Mouse (Mus musculus) MEL (cell line): Measurements from ENCODE around the gene Card9.

ENCODE experiments used
- CTCF ChIP-seq, 3 experiments: IDR thresholded peaks in 2 of 3; conservative IDR thresholded peaks in 1 of 3; 2 replicates each; pipeline ENCODE4 v1.5.1; 2011 to 2012; ENCODE audit warnings: low read length in 3 of 3, low read depth in 2 of 3, mild to moderate bottlenecking in 2 of 3, improper control_type of control experiment in 1 of 3, inconsistent platforms in 1 of 3, mixed read lengths in 1 of 3, moderate library complexity in 1 of 3; ENCODE audit not compliant: control insufficient read depth in 1 of 3, insufficient read depth in 1 of 3, poor library complexity in 1 of 3, severe bottlenecking in 1 of 3
- HCFC1 ChIP-seq: IDR thresholded peaks from 2 replicates; pipeline ENCODE4 v1.6.1; 2012; ENCODE audit warnings: low read depth, mild to moderate bottlenecking, inconsistent platforms, low read length, improper control_type of control experiment, moderate library complexity
- JUND ChIP-seq: IDR thresholded peaks from 2 replicates; pipeline ENCODE4 v1.6.1; 2011; ENCODE audit warnings: low read depth, mild to moderate bottlenecking, improper control_type of control experiment, low read length
- MAX ChIP-seq: IDR thresholded peaks from 2 replicates; pipeline ENCODE4 v1.6.1; 2011; ENCODE audit warnings: low read length, improper control_type of control experiment
- MEF2A ChIP-seq: IDR thresholded peaks from 2 replicates; pipeline ENCODE4 v1.6.1; 2014; ENCODE audit warnings: low read depth, mild to moderate bottlenecking, inconsistent platforms, low read length, improper control_type of control experiment; ENCODE audit not compliant: poor library complexity, insufficient replicate concordance, severe bottlenecking; ENCODE audit errors: extremely low read depth
- NRF1 ChIP-seq: IDR thresholded peaks from 2 replicates; pipeline ENCODE4 v1.6.1; 2014; ENCODE audit warnings: low read depth, mild to moderate bottlenecking, inconsistent platforms, low read length, improper control_type of control experiment, moderate library complexity; ENCODE audit not compliant: poor library complexity, insufficient read depth, severe bottlenecking
- POLR2A ChIP-seq, 2 experiments: IDR thresholded peaks; 2 replicates each; pipeline ENCODE4 v1.6.1; 2011 to 2012; ENCODE audit warnings: low read length in 2 of 2, mild to moderate bottlenecking in 2 of 2, control low read depth in 1 of 2, improper control_type of control experiment in 1 of 2, low read depth in 1 of 2, moderate library complexity in 1 of 2; ENCODE audit not compliant: control insufficient read depth in 1 of 2, insufficient read depth in 1 of 2, poor library complexity in 1 of 2
- POLR2AphosphoS2 ChIP-seq: IDR thresholded peaks from 2 replicates; pipeline ENCODE4 v1.6.1; 2011; ENCODE audit warnings: low read length, improper control_type of control experiment
- POLR2AphosphoS5 ChIP-seq: IDR thresholded peaks from 2 replicates; pipeline ENCODE4 v1.6.1; 2012; ENCODE audit warnings: low read depth, borderline replicate concordance, mild to moderate bottlenecking, inconsistent platforms, low read length, moderate library complexity, mixed read lengths
- USF1 ChIP-seq: IDR thresholded peaks from 2 replicates; pipeline ENCODE4 v1.6.1; 2014; ENCODE audit warnings: low read depth, mild to moderate bottlenecking, inconsistent platforms, low read length, improper control_type of control experiment, moderate library complexity
- ZKSCAN1 ChIP-seq: IDR thresholded peaks from 2 replicates; pipeline ENCODE4 v1.6.1; 2012; ENCODE audit warnings: low read depth, mild to moderate bottlenecking, inconsistent platforms, low read length, improper control_type of control experiment, moderate library complexity

DNA sequence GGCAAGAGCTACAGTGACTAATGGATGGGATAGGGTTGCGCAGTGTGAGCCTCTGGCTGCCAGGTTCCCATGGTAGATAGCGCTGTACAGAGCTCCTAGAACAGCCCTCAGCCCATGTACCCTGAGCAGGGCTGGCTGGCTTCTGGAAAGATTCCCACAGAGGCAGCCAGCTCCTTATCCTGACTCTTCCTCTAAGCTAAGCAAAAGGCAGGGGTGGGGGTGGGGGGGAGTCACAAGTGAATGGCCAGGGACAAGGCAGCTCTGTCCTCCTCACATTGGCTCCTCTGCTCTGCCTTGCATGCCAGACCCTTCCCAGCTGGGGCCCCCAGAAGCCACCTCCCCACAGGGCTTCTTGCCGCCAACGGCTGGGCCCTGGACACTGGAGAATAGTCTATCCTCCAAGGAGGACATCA is 30.7 kb downstream of the Card9 start:
- TF ChIP-seq MAX (no peak), ZKSCAN1 (no peak), HCFC1 (no peak), JUND (no peak), POLR2A (IDR thresholded peaks at IDR 0.05; ENCODE audit: control insufficient read depth in 1 of 2, insufficient read depth in 1 of 2, low read depth in 1 of 2, low read length in 2 of 2, poor library complexity in 1 of 2) (no peak), MEF2A (no peak), POLR2AphosphoS5 (no peak), POLR2AphosphoS2 (no peak), CTCF (IDR thresholded peaks at IDR 0.05 in 2 of 3, conservative IDR thresholded peaks at IDR 0.05 in 1 of 3; ENCODE audit: control insufficient read depth in 1 of 3, insufficient read depth in 1 of 3, low read depth in 2 of 3, low read length in 3 of 3, poor library complexity in 1 of 3, severe bottlenecking in 1 of 3) (no peak), USF1 (no peak), NRF1 (no peak)
